Mouse (Mus musculus): ENCODE results near the gene A530016L24Rik. TPM values are rescaled to one million over a fixed set of nuclear protein-coding genes. Genes with fewer than 3 reads are reported as not detected.

Gene A530016L24Rik
- total RNA-seq (2021) = 1 to 10 TPM; 1.1 to 1.3 TPM
- long read RNA-seq, experiment 1, partial matches to known transcripts = 0 of 2 reads
- long read RNA-seq, experiment 1, other reads (novel, unspliced or antisense) = 1 of 2 reads
- long read RNA-seq, experiment 2 = 0 reads

DNA sequence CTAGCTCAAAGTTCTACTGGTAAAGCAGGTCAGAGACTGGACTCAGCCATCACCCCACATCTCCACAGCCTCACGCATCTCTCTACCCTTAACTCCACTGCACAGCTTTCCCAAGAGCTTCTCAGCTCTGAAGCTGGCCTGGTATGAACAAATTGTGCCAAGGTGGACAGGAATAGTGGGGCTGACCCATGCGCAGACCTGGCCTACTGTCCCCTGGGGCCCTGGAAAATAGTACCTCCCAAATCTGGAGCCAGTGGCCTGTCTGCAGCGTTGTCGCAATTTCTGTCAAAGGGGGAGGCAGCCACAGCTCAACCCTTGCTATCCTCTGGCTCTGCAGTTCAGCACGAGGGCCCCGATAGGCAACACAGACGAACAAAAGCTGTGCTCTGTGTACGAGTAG, at the start of gene A530016L24Rik:
A530016L24Rik (plus strand) TSS at position 315 of the 400 bp plus-strand sequence.
- intact Hi-C loops (cut with DNase I) = no loop called here
- no peak for DNase-seq

GRCm38 (mm10) chr12:112439993-112440392, 49.3 kb upstream of the A530016L24Rik start:
- no peak for DNase-seq
- intact Hi-C loops (cut with DNase I) = no loop called here

DNA sequence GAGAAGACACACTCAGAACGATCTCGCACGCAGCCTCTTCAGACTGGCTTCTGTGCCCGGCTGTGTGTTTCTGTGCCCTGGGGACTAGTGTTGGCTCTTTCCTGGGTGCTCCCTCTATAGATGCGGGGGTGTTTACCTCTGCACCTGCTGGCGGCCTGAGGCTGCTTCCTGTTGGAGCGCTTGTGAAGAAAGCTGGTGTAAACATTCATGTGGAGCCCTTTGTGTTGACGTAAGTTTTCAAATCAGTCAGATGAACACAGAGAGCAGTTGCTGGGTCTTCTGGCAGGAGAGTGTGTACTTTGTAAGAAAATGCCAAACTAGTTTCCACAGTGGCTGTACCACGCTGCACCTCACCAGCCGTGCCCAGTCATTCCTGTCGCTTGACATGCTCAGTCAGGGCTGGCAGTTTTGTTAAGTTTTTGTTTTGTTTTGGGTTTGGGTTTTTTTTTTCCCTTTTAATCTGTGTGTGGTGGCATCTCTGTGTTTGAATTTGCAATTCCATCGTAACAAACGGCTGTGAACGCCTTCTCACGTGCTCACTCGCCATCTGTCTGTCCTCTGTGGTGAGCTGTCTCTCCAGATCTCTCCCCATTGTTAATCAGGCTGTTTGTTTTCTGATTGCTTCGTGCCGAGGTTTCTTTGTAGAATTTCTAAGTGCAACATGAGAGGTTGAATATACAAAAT, 40.0 kb upstream of the A530016L24Rik start:
- intact Hi-C loops (cut with DNase I) = no loop called here

GRCm38 (mm10) chr12:112449828-112450180, 39.4 kb upstream of the A530016L24Rik start:
- no peak for DNase-seq

More for the DNA sequence above, 40.0 kb upstream of the A530016L24Rik start:
- DNase-seq = no peak

DNA sequence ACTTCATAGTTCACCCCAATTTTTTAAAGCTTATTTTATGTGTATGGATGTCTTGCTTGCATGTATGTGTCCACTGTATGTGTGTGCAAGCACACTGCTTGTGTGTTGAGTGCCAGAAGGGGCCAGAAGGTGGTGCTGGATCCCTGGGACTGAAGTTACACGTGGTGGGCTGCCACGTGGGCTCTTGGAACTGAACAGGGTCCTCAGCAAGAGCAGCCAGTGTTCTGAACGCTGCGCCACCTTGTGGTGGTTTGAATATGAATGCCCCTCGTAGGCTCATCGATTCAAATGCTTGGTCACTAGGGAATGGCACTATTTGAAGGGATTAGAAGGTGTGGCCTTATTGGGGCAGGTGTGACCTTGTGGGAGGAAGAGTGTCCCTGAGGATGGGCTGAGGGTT, 38.4 kb upstream of the A530016L24Rik start:
- peak in 1 of 2 experiments; percentile 29 for DNase-seq

More at GRCm38 (mm10) chr12:112449828-112450180, 39.4 kb upstream of the A530016L24Rik start:
- intact Hi-C loops (cut with DNase I) = loop anchor here (5.0 kb wide), 1 partner anchor 303 kb away; the partner anchor contains the start of gene Kif26a

DNA sequence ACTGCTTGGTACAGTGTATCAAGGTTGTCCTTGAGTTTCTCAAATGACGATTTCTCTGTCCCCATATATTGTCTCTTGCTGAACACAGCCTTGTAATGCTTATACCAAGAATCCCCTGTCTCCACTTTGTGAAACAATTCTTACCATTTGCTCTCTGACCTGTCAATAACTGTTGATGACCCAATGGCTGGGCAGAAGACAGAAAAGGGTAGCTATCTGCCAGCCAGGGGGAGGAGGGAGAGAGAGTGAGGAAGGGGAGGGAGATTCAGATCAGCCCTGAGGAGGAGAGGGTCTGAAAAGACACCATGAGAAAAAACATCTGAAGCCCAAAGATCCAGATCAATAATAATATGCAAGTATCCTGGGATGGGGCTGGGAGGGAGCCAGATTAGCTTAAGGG, 37.9 kb upstream of the A530016L24Rik start:
- DNase-seq = no peak
- intact Hi-C loops (cut with DNase I) = loop anchor here (5.0 kb wide), 1 partner anchor 304 kb away; the partner anchor contains the start of gene Kif26a

More for the DNA sequence above, 38.4 kb upstream of the A530016L24Rik start:
- intact Hi-C loops (cut with DNase I) = loop anchor here (5.0 kb wide), 1 partner anchor 304 kb away; the partner anchor contains the start of gene Kif26a

GRCm38 (mm10) chr12:112451826-112452225, 37.4 kb upstream of the A530016L24Rik start:
- intact Hi-C loops (cut with DNase I) = loop anchor here (5.0 kb wide), 1 partner anchor 305 kb away; the partner anchor contains the start of gene Kif26a
- DNase-seq = no peak

- intact Hi-C loops (cut with DNase I) = no loop called here
- no peak for DNase-seq
Measured at GRCm38 (mm10) chr12:112456144-112456713, 33.0 kb upstream of the A530016L24Rik start.

DNA sequence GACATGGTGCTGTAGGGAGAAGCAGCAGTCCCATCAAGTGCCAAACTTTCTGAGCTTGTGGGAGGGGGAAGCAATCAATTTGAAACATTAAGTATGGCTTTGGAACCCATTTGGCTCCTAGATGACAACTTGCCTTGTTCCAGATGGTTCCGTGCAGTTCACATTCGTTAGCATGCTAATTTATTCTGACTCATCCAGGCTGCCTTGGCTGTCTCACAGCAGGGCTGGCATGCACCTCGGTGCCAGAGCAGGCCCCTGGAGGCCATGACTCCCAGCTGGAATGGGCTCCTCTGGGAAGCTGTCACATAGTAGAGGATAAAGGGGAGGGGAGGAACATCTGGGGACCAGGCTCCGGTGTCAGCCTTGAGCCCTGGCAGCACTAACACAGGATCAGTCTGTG, 31.4 kb upstream of the A530016L24Rik start:
- no peak for DNase-seq
- intact Hi-C loops (cut with DNase I) = no loop called here

GRCm38 (mm10) chr12:112462423-112462822, 26.8 kb upstream of the A530016L24Rik start:
- intact Hi-C loops (cut with DNase I) = no loop called here
- no peak for DNase-seq

- DNase-seq = no peak
- intact Hi-C loops (cut with DNase I) = no loop called here
Measured at GRCm38 (mm10) chr12:112463209-112463608, 26.0 kb upstream of the A530016L24Rik start.

DNA sequence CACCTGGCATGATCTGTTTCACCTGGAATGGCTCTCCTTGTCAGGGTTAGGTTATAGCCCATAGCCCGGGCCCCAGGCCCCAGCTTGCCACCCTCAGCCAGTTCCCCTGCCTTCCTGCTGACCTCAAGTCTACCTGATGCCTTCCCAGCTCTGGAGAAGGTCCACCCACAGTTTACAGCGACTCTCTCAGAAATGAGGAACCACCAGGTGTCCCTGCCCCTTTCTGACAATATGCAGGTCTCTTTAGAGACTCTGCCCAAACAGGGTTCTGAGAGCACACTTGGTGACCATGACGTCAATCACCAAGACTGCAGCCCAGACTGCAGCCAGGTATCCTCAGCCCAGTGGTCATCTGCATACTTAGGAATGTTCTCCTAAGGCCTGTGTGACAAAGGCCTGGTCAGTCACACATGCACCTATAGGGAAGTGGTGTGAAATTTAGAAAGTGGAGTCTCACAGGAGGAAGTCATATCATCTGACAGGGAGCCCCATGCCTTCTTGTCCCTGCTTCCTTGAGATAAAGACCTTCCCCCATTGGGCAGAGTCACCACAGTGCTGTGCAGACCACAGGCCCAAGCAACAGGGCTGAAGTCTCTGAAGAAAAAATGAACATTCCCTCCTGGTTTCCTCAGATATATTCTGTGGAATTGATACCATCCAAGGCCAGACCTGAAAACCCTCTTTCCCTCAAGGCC, 25.4 kb upstream of the A530016L24Rik start:
- intact Hi-C loops (cut with DNase I) = no loop called here

GRCm38 (mm10) chr12:112464516-112464915, 24.7 kb upstream of the A530016L24Rik start:
- DNase-seq = no peak
- intact Hi-C loops (cut with DNase I) = no loop called here

More for the DNA sequence above, 25.4 kb upstream of the A530016L24Rik start:
- DNase-seq = no peak

DNA sequence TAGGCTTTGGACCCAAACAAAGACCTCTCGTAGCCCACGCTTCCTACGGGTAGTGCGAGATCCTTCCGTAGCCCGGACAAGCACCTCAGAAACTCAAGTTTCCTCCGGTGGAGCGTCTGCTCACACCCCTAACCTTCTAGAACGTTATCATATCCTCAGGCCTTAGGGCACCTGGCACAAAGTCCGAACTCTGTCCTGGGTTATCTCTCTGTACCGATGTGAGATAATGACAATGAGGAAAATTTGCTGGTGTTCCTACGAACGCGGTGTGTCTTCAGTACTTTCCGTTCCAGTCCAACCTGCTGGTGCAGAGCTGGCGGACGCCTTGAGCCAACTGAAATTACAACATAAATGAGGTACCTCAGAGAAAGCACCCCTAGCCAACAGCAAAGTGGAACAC, 23.3 kb upstream of the A530016L24Rik start:
- intact Hi-C loops (cut with DNase I) = no loop called here
- no peak for DNase-seq

- no peak for DNase-seq
- intact Hi-C loops (cut with DNase I) = no loop called here
Measured at GRCm38 (mm10) chr12:112467387-112467786, 21.9 kb upstream of the A530016L24Rik start.

DNA sequence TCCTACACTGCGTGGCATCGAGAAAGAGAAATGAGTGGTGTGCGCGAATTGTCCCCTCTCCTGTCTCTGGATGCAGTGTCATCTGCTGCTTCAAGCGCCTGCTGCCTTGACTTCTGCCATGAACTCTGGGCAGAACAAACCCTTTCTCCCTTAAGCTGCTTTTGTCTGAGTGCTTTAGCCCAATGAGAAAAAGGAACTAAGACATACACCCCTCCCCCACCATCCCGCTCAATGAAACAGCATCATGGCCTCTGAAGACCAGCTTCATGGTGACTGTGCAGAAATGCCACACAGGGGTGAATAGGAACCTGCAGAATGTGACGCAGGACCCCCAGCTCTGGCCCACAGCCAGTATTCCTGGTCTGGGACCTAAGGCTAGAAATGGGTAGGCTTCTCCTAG, 19.9 kb upstream of the A530016L24Rik start:
- DNase-seq = no peak
- intact Hi-C loops (cut with DNase I) = no loop called here

GRCm38 (mm10) chr12:112470216-112470615, 19.0 kb upstream of the A530016L24Rik start:
- intact Hi-C loops (cut with DNase I) = loop anchor here (5.0 kb wide), 3 partner anchors 58 to 358 kb away; no protein-coding TSS in a partner anchor
- no peak for DNase-seq

GRCm38 (mm10) chr12:112473777-112474176, 15.5 kb upstream of the A530016L24Rik start:
- intact Hi-C loops (cut with DNase I) = loop anchor here (5.0 kb wide), 3 partner anchors 61 to 361 kb away; no protein-coding TSS in a partner anchor
- peak; percentile 70 to 81 for DNase-seq

- no peak for DNase-seq
- intact Hi-C loops (cut with DNase I) = no loop called here
Measured at GRCm38 (mm10) chr12:112489535-112489934, 287 bp downstream of the A530016L24Rik start.

- DNase-seq = peak; percentile 19 to 54
- intact Hi-C loops (cut with DNase I) = no loop called here
Measured at GRCm38 (mm10) chr12:112490444-112490939, 1.2 kb downstream of the A530016L24Rik start.

GRCm38 (mm10) chr12:112496136-112496535, 6.9 kb downstream of the A530016L24Rik start:
- DNase-seq = no peak
- intact Hi-C loops (cut with DNase I) = no loop called here

Measured in gastrocnemius, postnatal 36 days (tissue).